Mouse (Mus musculus) bone marrow, adult 2 months (tissue): ENCODE results near the gene Cuedc2.

ENCODE experiments used
- CTCF ChIP-seq: fragments of 200-500 bp; IDR thresholded peaks from 2 replicates; pipeline ENCODE4 v1.5.1; 2011; ENCODE audit warnings: low read length, control low read depth; ENCODE audit not compliant: control insufficient read depth, insufficient read depth
- POLR2A ChIP-seq: fragments of 200-500 bp; IDR thresholded peaks from 2 replicates; pipeline ENCODE4 v1.6.1; 2011; ENCODE audit warnings: low read depth, mild to moderate bottlenecking, control low read depth, low read length, borderline replicate concordance; ENCODE audit not compliant: control insufficient read depth

DNA sequence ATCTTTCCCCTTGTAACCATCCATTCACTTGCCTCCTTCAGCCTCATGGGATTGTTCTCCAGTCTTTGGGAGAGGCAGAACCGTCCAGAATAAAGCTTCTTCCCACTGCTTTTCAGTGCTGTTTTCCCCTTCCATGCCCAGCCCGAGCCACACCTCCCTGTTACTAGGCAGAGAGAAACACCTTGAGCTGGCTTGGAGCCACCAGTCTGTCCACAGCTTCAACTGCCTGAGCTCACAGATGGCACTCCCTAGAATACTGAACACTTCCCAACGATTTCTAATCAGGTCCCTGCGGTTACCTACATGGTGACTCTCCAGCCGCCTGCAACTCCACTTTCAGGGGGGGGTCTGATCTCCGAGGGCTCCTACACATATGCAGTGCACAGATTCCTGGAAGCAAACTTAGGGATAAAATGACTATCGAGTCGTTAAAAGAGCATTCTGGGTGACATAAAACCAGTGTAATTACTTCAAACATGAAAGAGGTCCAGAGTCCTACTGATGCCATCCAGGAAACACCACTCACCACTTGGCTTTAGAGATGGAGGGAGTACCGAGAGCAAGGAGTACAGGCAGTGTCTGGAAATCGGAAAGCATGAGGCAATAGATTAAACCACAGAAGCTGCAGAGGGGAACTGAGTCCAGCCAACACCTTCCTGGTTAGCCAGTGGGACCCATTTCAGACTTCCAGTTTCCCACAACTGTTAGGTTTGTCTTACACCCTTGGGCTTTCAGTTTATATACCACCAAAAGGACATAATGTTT, 11.8 kb upstream of the Cuedc2 start, which contains the start of gene 2310034G01Rik:
- TF ChIP-seq CTCF (no peak), POLR2A (no peak)
